Mouse (Mus musculus) CH12.LX (cell line): ENCODE measurements around the gene Dtx1. TPM values are rescaled to one million over a fixed set of nuclear protein-coding genes. Genes with fewer than 3 reads are reported as not detected.
A peak's percentile ranks its signal among the peaks of the same experiment; 100 is the strongest.

ENCODE experiments used
- DNase-seq: peaks from one replicate; pipeline ENCODE4 v3.0.0-alpha.2; 2013; ENCODE audit errors: extremely low read depth
- H3K27ac ChIP-seq: 2 replicates; pipeline ENCODE4 v1.5.1; 2012; ENCODE audit warnings: low read depth, mild to moderate bottlenecking, control low read depth, moderate library complexity; ENCODE audit not compliant: insufficient read depth
- H3K27me3 ChIP-seq: replicated peaks from 2 replicates; pipeline ENCODE3; 2012; ENCODE audit warnings: inconsistent platforms
- H3K36me3 ChIP-seq, 2 experiments: replicated peaks in 1 of 2; 2 replicates each; pipeline versions ENCODE3 to v1.6.1; 2012; ENCODE audit warnings: inconsistent platforms in 1 of 2, low read length in 1 of 2, mild to moderate bottlenecking in 1 of 2, mixed read lengths in 1 of 2, moderate library complexity in 1 of 2; ENCODE audit not compliant: control insufficient read depth in 1 of 2, insufficient read depth in 1 of 2
- H3K4me1 ChIP-seq, 2 experiments: 2 replicates each; pipeline ENCODE4 v1.6.1; 2012; ENCODE audit warnings: inconsistent platforms in 1 of 2, moderate library complexity in 1 of 2; ENCODE audit not compliant: insufficient read depth in 2 of 2, control insufficient read depth in 1 of 2
- H3K4me2 ChIP-seq: 2 replicates; pipeline ENCODE4 v1.6.1; 2012; ENCODE audit warnings: low read depth, mild to moderate bottlenecking, control low read depth; ENCODE audit not compliant: poor library complexity, insufficient read depth, severe bottlenecking
- H3K4me3 ChIP-seq, 3 experiments: fragments of 150-350 bp in 1 of 3; sonication (generic) in 1 of 3; replicated peaks in 1 of 3; 2 replicates each; pipeline versions ENCODE3 to v1.5.1; 2011 to 2012; ENCODE audit warnings: low read depth in 2 of 3, low read length in 2 of 3, mild to moderate bottlenecking in 2 of 3, moderate library complexity in 2 of 3, control low read depth in 1 of 3, improper control_type of control experiment in 1 of 3, inconsistent platforms in 1 of 3, mixed read lengths in 1 of 3; ENCODE audit not compliant: poor library complexity in 1 of 3
- H3K79me2 ChIP-seq: replicated peaks from 2 replicates; pipeline ENCODE4 v1.6.1; 2012; ENCODE audit warnings: mild to moderate bottlenecking, moderate library complexity; ENCODE audit not compliant: control insufficient read depth, poor library complexity, insufficient read depth, severe bottlenecking; ENCODE audit errors: extremely low read depth
- H3K9ac ChIP-seq: 2 replicates; pipeline ENCODE4 v1.6.1; 2012; ENCODE audit warnings: low read depth, mild to moderate bottlenecking, control low read depth, moderate library complexity; ENCODE audit not compliant: insufficient read depth
- H3K9me3 ChIP-seq: replicated peaks from 2 replicates; pipeline ENCODE3; 2012; ENCODE audit warnings: low read length, inconsistent platforms, mixed read lengths
- BHLHE40 ChIP-seq: IDR thresholded peaks from 2 replicates; pipeline ENCODE4 v1.6.1; 2011; ENCODE audit warnings: mild to moderate bottlenecking, low read depth, low read length, improper control_type of control experiment
- CHD1 ChIP-seq: IDR thresholded peaks from 2 replicates; pipeline ENCODE4 v1.6.1; 2012; ENCODE audit warnings: low read depth, low read length, improper control_type of control experiment, inconsistent platforms
- CHD2 ChIP-seq: IDR thresholded peaks from 2 replicates; pipeline ENCODE4 v1.6.1; 2011; ENCODE audit warnings: low read length, improper control_type of control experiment
- E2F4 ChIP-seq: IDR thresholded peaks from 2 replicates; pipeline ENCODE4 v1.6.1; 2011; ENCODE audit warnings: low read depth, low read length, improper control_type of control experiment; ENCODE audit not compliant: insufficient replicate concordance
- ELF1 ChIP-seq: IDR thresholded peaks from 2 replicates; pipeline ENCODE4 v1.6.1; 2014; ENCODE audit warnings: low read depth, mild to moderate bottlenecking, inconsistent platforms, low read length, improper control_type of control experiment
- EP300 ChIP-seq: IDR thresholded peaks from 2 replicates; pipeline ENCODE4 v1.6.1; 2011; ENCODE audit warnings: low read length, improper control_type of control experiment
- ETS1 ChIP-seq: conservative IDR thresholded peaks from 2 replicates; pipeline ENCODE4 v1.6.1; 2012; ENCODE audit warnings: low read depth, mild to moderate bottlenecking, inconsistent platforms, low read length, improper control_type of control experiment, moderate library complexity
- GABPA ChIP-seq: IDR thresholded peaks from 2 replicates; pipeline ENCODE4 v1.6.1; 2012; ENCODE audit warnings: low read depth, low read length, improper control_type of control experiment, inconsistent platforms; ENCODE audit not compliant: insufficient replicate concordance
- HCFC1 ChIP-seq: IDR thresholded peaks from 2 replicates; pipeline ENCODE4 v1.6.1; 2012; ENCODE audit warnings: low read depth, mild to moderate bottlenecking, inconsistent platforms, low read length, improper control_type of control experiment
- IRF4 ChIP-seq: IDR thresholded peaks from 2 replicates; pipeline ENCODE4 v1.6.1; 2014; ENCODE audit warnings: low read depth, mild to moderate bottlenecking, inconsistent platforms, low read length, improper control_type of control experiment
- JUN ChIP-seq: IDR thresholded peaks from 2 replicates; pipeline ENCODE4 v1.6.1; 2011; ENCODE audit warnings: low read depth, mild to moderate bottlenecking, low read length, improper control_type of control experiment, moderate library complexity; ENCODE audit not compliant: insufficient read depth
- JUND ChIP-seq: conservative IDR thresholded peaks from 2 replicates; pipeline ENCODE4 v1.6.1; 2011; ENCODE audit warnings: low read depth, low read length, improper control_type of control experiment
- KAT2A ChIP-seq: IDR thresholded peaks from 2 replicates; pipeline ENCODE4 v1.6.1; 2012; ENCODE audit warnings: low read length, improper control_type of control experiment, inconsistent platforms; ENCODE audit not compliant: insufficient replicate concordance
- MAFK ChIP-seq: IDR thresholded peaks from 2 replicates; pipeline ENCODE4 v1.6.1; 2011; ENCODE audit warnings: low read length, improper control_type of control experiment; ENCODE audit not compliant: insufficient replicate concordance
- MAX ChIP-seq: IDR thresholded peaks from 2 replicates; pipeline ENCODE4 v1.6.1; 2011; ENCODE audit warnings: low read length, improper control_type of control experiment
- MAZ ChIP-seq: IDR thresholded peaks from 2 replicates; pipeline ENCODE4 v1.6.1; 2012; ENCODE audit warnings: low read depth, mild to moderate bottlenecking, inconsistent platforms, low read length, improper control_type of control experiment, moderate library complexity
- MEF2A ChIP-seq: IDR thresholded peaks from 2 replicates; pipeline ENCODE4 v1.6.1; 2014; ENCODE audit warnings: low read depth, mild to moderate bottlenecking, inconsistent platforms, low read length, improper control_type of control experiment, borderline replicate concordance
- MXI1 ChIP-seq: IDR thresholded peaks from 2 replicates; pipeline ENCODE4 v1.6.1; 2011; ENCODE audit warnings: mild to moderate bottlenecking, low read depth, low read length, improper control_type of control experiment
- MYC ChIP-seq: IDR thresholded peaks from 2 replicates; pipeline ENCODE4 v1.6.1; 2011; ENCODE audit warnings: low read depth, mild to moderate bottlenecking, improper control_type of control experiment, low read length
- NRF1 ChIP-seq: IDR thresholded peaks from 2 replicates; pipeline ENCODE4 v1.6.1; 2014; ENCODE audit warnings: low read depth, mild to moderate bottlenecking, inconsistent platforms, low read length, improper control_type of control experiment, moderate library complexity
- PAX5 ChIP-seq: IDR thresholded peaks from 2 replicates; pipeline ENCODE4 v1.6.1; 2012; ENCODE audit warnings: low read length, inconsistent platforms, mixed read lengths
- POLR2A ChIP-seq: IDR thresholded peaks from 2 replicates; pipeline ENCODE4 v1.6.1; 2011; ENCODE audit warnings: low read depth, mild to moderate bottlenecking, improper control_type of control experiment, low read length
- RAD21 ChIP-seq: IDR thresholded peaks from 2 replicates; pipeline ENCODE4 v1.6.1; 2011; ENCODE audit warnings: low read depth, mild to moderate bottlenecking, low read length, improper control_type of control experiment, moderate library complexity
- RCOR1 ChIP-seq: conservative IDR thresholded peaks from 2 replicates; pipeline ENCODE4 v1.6.1; 2012; ENCODE audit warnings: low read depth, mild to moderate bottlenecking, inconsistent platforms, low read length, improper control_type of control experiment
- SIN3A ChIP-seq: IDR thresholded peaks from 2 replicates; pipeline ENCODE4 v1.6.1; 2012; ENCODE audit warnings: low read length, improper control_type of control experiment, inconsistent platforms
- TBP ChIP-seq: conservative IDR thresholded peaks from 2 replicates; pipeline ENCODE4 v1.6.1; 2011; ENCODE audit warnings: low read depth, low read length, improper control_type of control experiment
- TCF12 ChIP-seq: IDR thresholded peaks from 2 replicates; pipeline ENCODE4 v1.6.1; 2014; ENCODE audit warnings: low read depth, mild to moderate bottlenecking, inconsistent platforms, low read length, improper control_type of control experiment
- UBTF ChIP-seq: IDR thresholded peaks from 2 replicates; pipeline ENCODE4 v1.6.1; 2012; ENCODE audit warnings: low read depth, mild to moderate bottlenecking, inconsistent platforms, low read length, improper control_type of control experiment, moderate library complexity
- USF1 ChIP-seq: IDR thresholded peaks from 2 replicates; pipeline ENCODE4 v1.6.1; 2014; ENCODE audit warnings: low read depth, mild to moderate bottlenecking, inconsistent platforms, low read length, improper control_type of control experiment
- USF2 ChIP-seq: conservative IDR thresholded peaks from 2 replicates; pipeline ENCODE4 v1.6.1; 2011; ENCODE audit warnings: low read depth, low read length, improper control_type of control experiment
- ZKSCAN1 ChIP-seq: IDR thresholded peaks from 2 replicates; pipeline ENCODE4 v1.6.1; 2012; ENCODE audit warnings: low read depth, inconsistent platforms, low read length, improper control_type of control experiment, borderline replicate concordance
- ZNF384 ChIP-seq: IDR thresholded peaks from 2 replicates; pipeline ENCODE4 v1.6.1; 2012; ENCODE audit warnings: low read depth, low read length, improper control_type of control experiment, inconsistent platforms
- dilution Hi-C: fragments of 300-500 bp; cut with MboI; formaldehyde crosslinking; loops from 2 replicates; pipeline ENCODE4 v1.14.3; 2020; ENCODE audit warnings: low sequenced_read_pairs; ENCODE audit not compliant: extremely low pct_unique_long_range_greater_than_20kb, extremely low pct_ligation_motif_present
- in situ Hi-C: fragments of 300-500 bp; cut with MboI; formaldehyde crosslinking; loops from 3 replicates; pipeline ENCODE4 v1.14.3; 2019; ENCODE audit warnings: low sequenced_read_pairs, low pct_ligation_motif_present, low pct_unique_long_range_greater_than_20kb, mixed read lengths
- polyA plus RNA-seq: library from polyadenylated mRNA; unstranded; fragments of >175 nt; gene quantifications from 2 replicates; pipeline ENCODE4 v1.2.1, GENCODE M21; 2012; ENCODE audit warnings: low read depth; ENCODE audit not compliant: insufficient read length
- total RNA-seq, 2 experiments: library from RNA; depleted of rRNA; stranded (reverse); fragments of 300-350 nt in 1 of 2; fragments of >200 nt in 1 of 2; gene quantifications; 2 replicates each; pipeline ENCODE4 v1.2.3; 2012 to 2014

Gene Dtx1
- total and polyA plus RNA-seq, 3 experiments, result 0.98 to 3.9 (median 2.1) TPM

DNA sequence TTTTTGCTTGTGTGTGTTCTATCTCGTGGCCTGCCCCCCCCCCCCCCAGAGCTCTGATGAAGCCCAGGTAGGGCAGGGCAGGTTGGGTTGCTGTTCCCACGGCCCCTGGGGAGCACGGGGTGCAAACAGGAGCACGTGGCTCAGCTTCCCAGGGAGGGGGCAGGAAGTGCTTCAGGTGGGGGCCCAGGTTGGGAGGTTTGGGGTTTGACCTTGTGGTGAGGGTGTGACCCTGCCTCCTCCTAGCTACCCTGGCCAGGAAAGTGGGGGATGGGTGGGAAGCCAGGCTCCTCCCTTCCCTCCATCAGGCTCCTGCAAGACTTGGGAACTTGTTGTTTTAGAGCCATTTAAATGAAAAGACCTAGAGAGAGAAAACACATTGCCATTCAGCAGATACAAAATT lies 23.3 kb downstream of the Dtx1 start:
- Histone ChIP-seq H3K4me3 (no peak overlapping the region), H3K4me1 (peaks cover 41 to 77% of the 10 kb centered on the region in 2 experiments), H3K79me2 (no peaks in the 10 kb centered on the region), H3K27ac (no peak overlapping the region), H3K36me3 (no peaks in the 10 kb centered on the region), H3K9me3 (no peaks in the 10 kb centered on the region), H3K4me2 (no peak overlapping the region), H3K9ac (no peak overlapping the region), H3K27me3 (no peaks in the 10 kb centered on the region)
- dilution Hi-C loops (no loop called here), in situ Hi-C loops (no loop called here)
- DNase-seq, result no peak
- peak; percentile 62 for TF ChIP-seq MAZ
- TF ChIP-seq ZNF384, result no peak
- TF ChIP-seq KAT2A, result no peak
- 0 out of 2 replicates have a peak, but pooled peaks have one; percentile 19 for TF ChIP-seq ELF1
- TF ChIP-seq MAX, result peak; percentile 29; the same call in 1 of the 2 replicates
- 0 out of 2 replicates have a peak, but pooled peaks have one; percentile 14 for TF ChIP-seq MXI1
- peak; percentile 45; the same call in 1 of the 2 replicates for TF ChIP-seq BHLHE40
- peak; percentile 36; the same call in 1 of the 2 replicates for TF ChIP-seq ETS1
- peak; percentile 52 for TF ChIP-seq CHD2
- TF ChIP-seq CHD1, result no peak
- TF ChIP-seq PAX5, result no peak

GRCm38 (mm10) chr5:120687897-120688296 lies 23.8 kb downstream of the Dtx1 start:
- Histone ChIP-seq H3K27me3 (no peaks in the 10 kb centered on the region), H3K27ac (no peak overlapping the region), H3K79me2 (no peaks in the 10 kb centered on the region), H3K4me2 (no peak overlapping the region), H3K4me3 (no peak overlapping the region), H3K4me1 (peaks cover 41 to 77% of the 10 kb centered on the region in 2 experiments), H3K9ac (no peak overlapping the region), H3K9me3 (no peaks in the 10 kb centered on the region), H3K36me3 (no peaks in the 10 kb centered on the region)
- no peak for DNase-seq
- dilution Hi-C loops, result no loop called here
- in situ Hi-C loops, result no loop called here
- TF ChIP-seq MXI1 (no peak), HCFC1 (no peak), ZNF384 (no peak), IRF4 (peak; percentile 93), TCF12 (peak; percentile 67; the same call in 1 of the 2 replicates), UBTF (no peak), PAX5 (no peak), MAZ (no peak), MYC (no peak), CHD2 (0 out of 2 replicates have a peak, but pooled peaks have one; percentile 30), NRF1 (no peak), USF1 (no peak), RAD21 (no peak), EP300 (peak; percentile 83), SIN3A (0 out of 2 replicates have a peak, but pooled peaks have one; percentile 16), JUND (no peak), RCOR1 (no peak), MEF2A (peak; percentile 28; the same call in 1 of the 2 replicates), ZKSCAN1 (no peak), MAFK (no peak), E2F4 (no peak), USF2 (no peak), CHD1 (no peak), ETS1 (peak; percentile 79), ELF1 (no peak), TBP (no peak), GABPA (no peak), POLR2A (no peak), JUN (no peak)
